8 mouse cellular contexts compared by ENCODE assay signal in the genomic region with DNA sequence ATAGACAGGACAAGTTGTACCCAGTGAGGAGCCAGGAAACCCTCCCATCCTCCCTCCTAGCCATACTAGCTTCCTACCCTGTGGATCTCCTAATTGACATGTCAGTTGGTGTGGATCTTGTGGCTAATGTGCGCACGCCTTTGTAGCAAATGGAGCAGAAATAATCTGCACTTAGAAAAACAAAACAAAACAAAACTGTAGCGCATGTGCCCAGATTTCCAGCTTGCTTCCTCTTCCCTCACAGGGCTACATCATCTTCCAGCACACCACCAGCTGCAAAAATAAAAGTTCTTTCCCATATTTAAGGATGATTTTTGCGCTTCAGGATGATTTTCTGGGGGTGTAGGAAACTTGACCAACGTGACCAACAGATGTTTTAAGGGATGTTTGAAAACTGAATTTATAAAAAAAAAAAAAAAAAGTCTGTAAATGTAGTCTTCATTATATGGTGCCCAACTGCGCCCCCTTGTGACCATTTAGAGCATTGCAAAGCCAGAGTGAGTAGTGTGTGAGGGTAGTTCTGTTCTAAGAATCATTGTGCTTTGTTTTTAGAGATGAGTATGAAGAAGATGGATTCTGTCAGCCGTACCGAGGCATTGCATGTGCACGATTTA.
A peak's percentile ranks its signal among the peaks of the same experiment; 100 is the strongest.
DNase-seq lines count a peak whose midpoint lies in the region; ATAC-seq and TF ChIP-seq lines count a peak whose summit lies in the region.

No protein-coding gene starts in this region.

- no peak overlapping the region for H3K9ac ChIP-seq in kidney, embryonic 16.5 days (replicated peaks; ENCODE audit: low read length)
- H3K9ac ChIP-seq in limb, embryonic 14.5 days (ENCODE audit: low read depth, low read length, severe bottlenecking) = no peak overlapping the region

- peak; percentile 72 for TF ChIP-seq CTCF in cortical plate, adult 2 months (IDR thresholded peaks at IDR 0.05; ENCODE audit: extremely low read depth, insufficient read depth, low read length)

- no peaks in the 10 kb centered on the region for H3K4me1 ChIP-seq in cortical plate, adult 2 months (ENCODE audit: control insufficient read depth, insufficient read depth, low read length)
- peaks cover 8% of the 10 kb centered on the region for H3K4me1 ChIP-seq in kidney, embryonic 16.5 days (ENCODE audit: insufficient read depth, low read length)
- H3K4me1 ChIP-seq in limb, embryonic 14.5 days (ENCODE audit: control insufficient read depth, insufficient read depth, low read length) = peaks cover 15% of the 10 kb centered on the region; the same call in 1 of the 2 replicates

- no peak overlapping the region for H3K4me3 ChIP-seq in cortical plate, adult 2 months (ENCODE audit: insufficient read depth, low read length)
- no peak overlapping the region for H3K4me3 ChIP-seq in kidney, embryonic 16.5 days (ENCODE audit: low read length)
- H3K4me3 ChIP-seq in limb, embryonic 14.5 days (replicated peaks; ENCODE audit: low read length) = no peak overlapping the region

- ATAC-seq in kidney, embryonic 16.5 days (ENCODE audit: low FRiP score, low TSS enrichment) = peak; percentile 23; the same call in 1 of the 2 replicates
- peak; percentile 38; the same call in 1 of the 2 replicates for ATAC-seq in limb, embryonic 14.5 days (ENCODE audit: low FRiP score, low read depth)

- no peaks in the 10 kb centered on the region; the same call in 1 of the 2 replicates for H3K36me3 ChIP-seq in kidney, embryonic 16.5 days (ENCODE audit: insufficient read depth, low read length)
- H3K36me3 ChIP-seq in limb, embryonic 14.5 days (ENCODE audit: control insufficient read depth, insufficient read depth, low read length) = no peaks in the 10 kb centered on the region

- 22% methylated on average over 9 of the region's 9 CpGs for WGBS in kidney, embryonic 16.5 days
- WGBS in limb, embryonic 14.5 days = 39% methylated on average over 9 of the region's 9 CpGs

- no peak for TF ChIP-seq POLR2A in cortical plate, adult 2 months (IDR thresholded peaks at IDR 0.05; ENCODE audit: extremely low read depth, insufficient read depth, low read length)
- TF ChIP-seq POLR2A in limb, embryonic 14.5 days (IDR thresholded peaks at IDR 0.05; ENCODE audit: borderline replicate concordance, extremely low read depth, insufficient read depth, insufficient read length) = no peak

- no peaks in the 10 kb centered on the region for H3K27me3 ChIP-seq in kidney, embryonic 16.5 days (ENCODE audit: insufficient read depth, low read length)
- H3K27me3 ChIP-seq in limb, embryonic 14.5 days (ENCODE audit: control insufficient read depth, insufficient read depth, low read length) = 0 out of 2 replicates have a peak, but pooled peaks cover 3% of the 10 kb centered on the region

- DNase-seq in CD4-positive helper T cell, adult 2 months (ENCODE audit: low read depth, low spot score) = peak; percentile 19
- peak; percentile 66 to 93 for DNase-seq in adrenal gland, adult (ENCODE audit: inconsistent age in 2 of 2, low spot score in 1 of 2)
- DNase-seq in gastrocnemius, postnatal 4 days (ENCODE audit: low spot score in 2 of 2) = peak; percentile 65 to 82
- DNase-seq in limb, embryonic 14.5 days (ENCODE audit: low spot score) = peak; percentile 85
- peak; percentile 65 for DNase-seq in retina, postnatal 7 days (ENCODE audit: low read depth, low spot score)
- peak; percentile 66 to 82 for DNase-seq in urinary bladder, postnatal 4 days (ENCODE audit: low spot score in 2 of 2)

- 0 out of 2 replicates have a peak overlapping the region, but pooled peaks have one; percentile 9 for H3K4me2 ChIP-seq in kidney, embryonic 16.5 days (replicated peaks; ENCODE audit: low read depth, low read length)
- H3K4me2 ChIP-seq in limb, embryonic 14.5 days (replicated peaks; ENCODE audit: low read depth, low read length, severe bottlenecking) = no peak overlapping the region

- no peak overlapping the region for H3K27ac ChIP-seq in cortical plate, adult 2 months (ENCODE audit: insufficient read depth, low read length)
- H3K27ac ChIP-seq in kidney, embryonic 16.5 days (ENCODE audit: low read length) = no peak overlapping the region
- H3K27ac ChIP-seq in limb, embryonic 14.5 days (replicated peaks; ENCODE audit: low read depth, low read length) = no peak overlapping the region

- H3K9me3 ChIP-seq in kidney, embryonic 16.5 days (ENCODE audit: low read length) = no peaks in the 10 kb centered on the region
- no peaks in the 10 kb centered on the region for H3K9me3 ChIP-seq in limb, embryonic 14.5 days (ENCODE audit: control insufficient read depth, low read length)

Comparison
In these comparisons a context has a peak if more than half of its experiments do, and no peak if none do; other contexts are left out.
1. DNase-seq: peak in every context shown above with its lines; median percentile 85 in limb, embryonic 14.5 days; 80 in adrenal gland, adult; 74 in urinary bladder, postnatal 4 days; 74 in gastrocnemius, postnatal 4 days; 65 in retina, postnatal 7 days; 19 in CD4-positive helper T cell, adult 2 months.